In the genomic region with DNA sequence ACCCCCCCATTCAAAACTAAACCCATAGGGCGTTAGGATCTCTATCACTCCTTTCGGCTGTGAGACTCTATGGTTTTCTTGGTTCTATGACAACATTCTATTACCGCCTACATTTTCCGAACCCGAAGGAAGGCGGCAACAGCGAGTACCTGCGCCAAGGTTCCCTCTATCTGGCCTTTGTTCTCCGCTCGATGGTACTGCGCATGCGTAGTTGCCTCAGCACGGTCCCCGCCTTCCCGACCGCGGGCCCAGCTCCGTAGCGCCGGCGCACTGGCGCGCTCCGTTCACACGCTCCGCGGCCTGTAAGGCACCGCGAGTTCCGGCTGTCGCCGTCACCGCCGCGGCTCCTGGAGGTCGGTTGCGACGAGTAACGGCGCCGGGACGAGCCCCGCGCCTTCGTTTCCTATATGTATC, we compare ENCODE assay signal across 8 mouse cellular contexts. TPM values are rescaled to one million over a fixed set of nuclear protein-coding genes. Genes with fewer than 3 reads are reported as not detected.
DNase-seq lines count a peak whose midpoint lies in the region; ATAC-seq and TF ChIP-seq lines count a peak whose summit lies in the region.

TSS of gene Ylpm1 (plus strand) at position 239 of the 414 bp plus-strand sequence.

- peak within 1 kb of the TSS; percentile 84 for H3K4me2 ChIP-seq in CH12.LX (ENCODE audit: insufficient read depth, low read depth, poor library complexity, severe bottlenecking)
- peak within 1 kb of the TSS; percentile 96 for H3K4me2 ChIP-seq in forebrain, embryonic 11.5 days (ENCODE audit: low read depth, low read length, severe bottlenecking)
- peak within 1 kb of the TSS; percentile 99 for H3K4me2 ChIP-seq in heart, embryonic 16.5 days (ENCODE audit: low read depth, low read length)
- peak within 1 kb of the TSS; percentile 91 for H3K4me2 ChIP-seq in liver, embryonic 15.5 days
- H3K4me2 ChIP-seq in neural tube, embryonic 12.5 days (replicated peaks), result peak within 1 kb of the TSS; percentile 89

- H3K27me3 ChIP-seq in CH12.LX (replicated peaks), result no peaks in the 10 kb centered on the region
- no peaks in the 10 kb centered on the region for H3K27me3 ChIP-seq in forebrain, embryonic 11.5 days (ENCODE audit: control insufficient read depth, insufficient read depth, low read length)
- H3K27me3 ChIP-seq in heart, embryonic 16.5 days (ENCODE audit: control insufficient read depth, insufficient read depth, low read length), result no peaks in the 10 kb centered on the region
- H3K27me3 ChIP-seq in liver, embryonic 15.5 days, result 0 out of 2 replicates have a peak, but pooled peaks cover 5% of the 10 kb centered on the region
- H3K27me3 ChIP-seq in neural tube, embryonic 12.5 days (replicated peaks), result no peaks in the 10 kb centered on the region

- H3K4me1 ChIP-seq in CH12.LX (ENCODE audit: control insufficient read depth in 1 of 2, insufficient read depth in 2 of 2), result peaks cover 0 to 13% of the 10 kb centered on the region in 2 experiments; a peak in 2 of 4 replicates
- peaks cover 4% of the 10 kb centered on the region; the same call in 1 of the 2 replicates for H3K4me1 ChIP-seq in forebrain, embryonic 11.5 days (replicated peaks; ENCODE audit: control insufficient read depth, insufficient read depth, low read length)
- H3K4me1 ChIP-seq in heart, embryonic 16.5 days (ENCODE audit: control insufficient read depth, insufficient read depth, low read length), result peaks cover 23% of the 10 kb centered on the region
- H3K4me1 ChIP-seq in liver, embryonic 15.5 days (replicated peaks), result peaks cover 48% of the 10 kb centered on the region
- H3K4me1 ChIP-seq in neural tube, embryonic 12.5 days, result peaks cover 23% of the 10 kb centered on the region

- H3K9ac ChIP-seq in CH12.LX (ENCODE audit: insufficient read depth, low read depth), result peak within 1 kb of the TSS; percentile 87
- H3K9ac ChIP-seq in forebrain, embryonic 11.5 days (ENCODE audit: low read length), result peak within 1 kb of the TSS; percentile 99
- peak within 1 kb of the TSS; percentile 99 for H3K9ac ChIP-seq in heart, embryonic 16.5 days (ENCODE audit: low read length)
- peak within 1 kb of the TSS; percentile 94 for H3K9ac ChIP-seq in liver, embryonic 15.5 days
- peak within 1 kb of the TSS; percentile 97 for H3K9ac ChIP-seq in neural tube, embryonic 12.5 days

- peaks cover 3% of the 10 kb centered on the region for H3K9me3 ChIP-seq in CH12.LX (replicated peaks; ENCODE audit: low read length)
- no peaks in the 10 kb centered on the region for H3K9me3 ChIP-seq in forebrain, embryonic 11.5 days (ENCODE audit: control insufficient read depth, low read length)
- no peaks in the 10 kb centered on the region for H3K9me3 ChIP-seq in heart, embryonic 16.5 days (replicated peaks; ENCODE audit: control insufficient read depth, low read length)
- H3K9me3 ChIP-seq in liver, embryonic 15.5 days (replicated peaks), result no peaks in the 10 kb centered on the region
- no peaks in the 10 kb centered on the region for H3K9me3 ChIP-seq in neural tube, embryonic 12.5 days

- peaks cover 0 to 8% of the 10 kb centered on the region in 2 experiments for H3K36me3 ChIP-seq in CH12.LX (replicated peaks in 1 of 2; ENCODE audit: control insufficient read depth in 1 of 2, insufficient read depth in 1 of 2, low read length in 1 of 2)
- no peaks in the 10 kb centered on the region for H3K36me3 ChIP-seq in forebrain, embryonic 11.5 days (ENCODE audit: control insufficient read depth, insufficient read depth, low read length)
- no peaks in the 10 kb centered on the region for H3K36me3 ChIP-seq in heart, embryonic 16.5 days (ENCODE audit: control insufficient read depth, insufficient read depth)
- H3K36me3 ChIP-seq in liver, embryonic 15.5 days (replicated peaks), result peaks cover 8% of the 10 kb centered on the region; the same call in 1 of the 2 replicates
- no peaks in the 10 kb centered on the region for H3K36me3 ChIP-seq in neural tube, embryonic 12.5 days

- peak within 1 kb of the TSS; percentile 72 to 92 (median 91) for H3K4me3 ChIP-seq in CH12.LX (replicated peaks in 1 of 3; ENCODE audit: low read depth in 2 of 3, low read length in 2 of 3, poor library complexity in 1 of 3)
- H3K4me3 ChIP-seq in forebrain, embryonic 11.5 days (ENCODE audit: low read depth, low read length), result peak within 1 kb of the TSS; percentile 96
- H3K4me3 ChIP-seq in heart, embryonic 16.5 days (ENCODE audit: low read length), result peak within 1 kb of the TSS; percentile 98
- peak within 1 kb of the TSS; percentile 93 for H3K4me3 ChIP-seq in liver, embryonic 15.5 days (replicated peaks)
- peak within 1 kb of the TSS; percentile 91 for H3K4me3 ChIP-seq in neural tube, embryonic 12.5 days

- peaks cover 41% of the 10 kb centered on the region for H3K79me2 ChIP-seq in CH12.LX (replicated peaks; ENCODE audit: control insufficient read depth, extremely low read depth, insufficient read depth, poor library complexity, severe bottlenecking)

- peak; percentile 99 for DNase-seq in CH12.LX (ENCODE audit: extremely low read depth)
- peak; percentile 93 for DNase-seq in c-Kit-positive CD71-positive TER-119-negative erythroid progenitor cells, embryonic 14.5 days (ENCODE audit: low read depth)
- DNase-seq in forebrain, embryonic 11.5 days (ENCODE audit: low spot score), result peak; percentile 99
- DNase-seq in kidney, postnatal 36 days, result peak; percentile 97 to 98
- DNase-seq in telencephalon, adult 2 months (ENCODE audit: low read depth, low spot score), result peak; percentile 98

- TF ChIP-seq CTCF in CH12.LX (conservative IDR thresholded peaks at IDR 0.05 in 1 of 2, IDR thresholded peaks at IDR 0.05 in 1 of 2; ENCODE audit: low read depth in 2 of 2, low read length in 2 of 2), result peak in 1 of 2 experiments; percentile 74; a peak in 2 of 4 replicates

- no peak within 1 kb of the TSS for H3K27ac ChIP-seq in CH12.LX (ENCODE audit: insufficient read depth, low read depth)
- peak within 1 kb of the TSS; percentile 53; the same call in 1 of the 2 replicates for H3K27ac ChIP-seq in forebrain, embryonic 11.5 days (ENCODE audit: low read depth, low read length)
- H3K27ac ChIP-seq in heart, embryonic 16.5 days (ENCODE audit: low read length), result peak within 1 kb of the TSS; percentile 87
- peak within 1 kb of the TSS; percentile 89 for H3K27ac ChIP-seq in liver, embryonic 15.5 days (replicated peaks)
- H3K27ac ChIP-seq in neural tube, embryonic 12.5 days, result peak within 1 kb of the TSS; percentile 81

- peak; percentile 96 for ATAC-seq in forebrain, embryonic 11.5 days (replicated peaks; ENCODE audit: low FRiP score)
- ATAC-seq in heart, embryonic 16.5 days (replicated peaks; ENCODE audit: extremely low read depth, insufficient read depth, low FRiP score), result peak; percentile 97
- peak; percentile 97 for ATAC-seq in liver, embryonic 15.5 days (ENCODE audit: insufficient read depth)
- ATAC-seq in neural tube, embryonic 12.5 days (ENCODE audit: low FRiP score, low read depth), result peak; percentile 97

- no peak for TF ChIP-seq EP300 in CH12.LX (IDR thresholded peaks at IDR 0.05; ENCODE audit: low read length)

- TF ChIP-seq POLR2A in CH12.LX (IDR thresholded peaks at IDR 0.05; ENCODE audit: low read depth, low read length), result peak; percentile 94

- in situ Hi-C loops in CH12.LX (cut with MboI; ENCODE audit: low pct_ligation_motif_present, low pct_unique_long_range_greater_than_20kb, low sequenced_read_pairs), result loop anchor here (25.0 kb wide), 1 partner anchor 184 kb away; no protein-coding TSS in a partner anchor

- no peak for TF ChIP-seq RAD21 in CH12.LX (IDR thresholded peaks at IDR 0.05; ENCODE audit: low read depth, low read length)

- WGBS in forebrain, embryonic 11.5 days, result under 1% methylated on average over 45 of the region's 45 CpGs
- under 1% methylated on average over 45 of the region's 45 CpGs for WGBS in heart, embryonic 16.5 days
- under 1% methylated on average over 45 of the region's 45 CpGs for WGBS in liver, embryonic 15.5 days (ENCODE audit: insufficient replicate concordance)
- whole genome bisulfite sequencing in neural tube, embryonic 12.5 days, result under 1% methylated on average over 45 of the region's 45 CpGs

- dilution Hi-C loops in CH12.LX (cut with MboI; ENCODE audit: extremely low pct_ligation_motif_present, extremely low pct_unique_long_range_greater_than_20kb, low sequenced_read_pairs), result no loop called here

TF ChIP-seq in CH12.LX, 34 proteins besides CTCF, POLR2A, EP300 and RAD21 (continues in another document):
- TF ChIP-seq GABPA (IDR thresholded peaks at IDR 0.05; ENCODE audit: insufficient replicate concordance, low read depth, low read length), result peak; percentile 80
- TF ChIP-seq CHD1 (IDR thresholded peaks at IDR 0.05; ENCODE audit: low read depth, low read length), result no peak
- TF ChIP-seq HCFC1 (IDR thresholded peaks at IDR 0.05; ENCODE audit: low read depth, low read length), result peak; percentile 88
- no peak for TF ChIP-seq MYC (IDR thresholded peaks at IDR 0.05; ENCODE audit: low read depth, low read length)
- peak; percentile 36; the same call in 1 of the 2 replicates for TF ChIP-seq MXI1 (IDR thresholded peaks at IDR 0.05; ENCODE audit: low read depth, low read length)
- TF ChIP-seq TBP (conservative IDR thresholded peaks at IDR 0.05; ENCODE audit: low read depth, low read length), result peak; percentile 77; the same call in 1 of the 2 replicates
- no peak; the same call in 1 of the 2 replicates for TF ChIP-seq JUND (conservative IDR thresholded peaks at IDR 0.05; ENCODE audit: low read depth, low read length)
- TF ChIP-seq TCF12 (IDR thresholded peaks at IDR 0.05; ENCODE audit: low read depth, low read length), result peak; percentile 77
- TF ChIP-seq MEF2A (IDR thresholded peaks at IDR 0.05; ENCODE audit: borderline replicate concordance, low read depth, low read length), result no peak; the same call in none of the 2 replicates
- TF ChIP-seq E2F4 (IDR thresholded peaks at IDR 0.05; ENCODE audit: insufficient replicate concordance, low read depth, low read length), result 0 out of 2 replicates have a peak, but pooled peaks have one; percentile 56
- peak; percentile 22; the same call in 1 of the 2 replicates for TF ChIP-seq SIN3A (IDR thresholded peaks at IDR 0.05; ENCODE audit: low read length)
- TF ChIP-seq ZC3H11A (IDR thresholded peaks at IDR 0.05; ENCODE audit: low read depth, low read length), result no peak
- no peak for TF ChIP-seq UBTF (IDR thresholded peaks at IDR 0.05; ENCODE audit: low read depth, low read length)
- TF ChIP-seq ELF1 (IDR thresholded peaks at IDR 0.05; ENCODE audit: low read depth, low read length), result peak; percentile 71
- peak; percentile 50; the same call in 1 of the 2 replicates for TF ChIP-seq CHD2 (IDR thresholded peaks at IDR 0.05; ENCODE audit: low read length)

RNA-seq across cellular contexts. Expression of gene Ylpm1, which starts in this region (rescaled TPM):
- total RNA-seq in CH12.LX (2012; rRNA removed) (20.1 and 22.3 TPM in 2 replicates), CH12.LX (2014; rRNA removed) (19.3 and 20.7 TPM in 2 replicates)
- polyA plus RNA-seq in CH12.LX (2012; ENCODE audit: insufficient read length, low read depth), result 56.8 and 58.7 TPM in 2 replicates
- polyA plus RNA-seq in forebrain, embryonic 11.5 days (2014; fragmentation: Nextera tagmentation; extraction: Ambion mirVana), result 46.8 and 55.5 TPM in 2 replicates
- polyA plus RNA-seq in heart, embryonic 16.5 days (2015; fragmentation: Nextera tagmentation; extraction: Ambion mirVana), result 16.3 and 17.7 TPM in 2 replicates
- polyA plus RNA-seq in liver, embryonic 15.5 days (2015; fragmentation: Nextera tagmentation; extraction: Ambion mirVana), result 6.2 and 7.1 TPM in 2 replicates
- 36.8 and 40.1 TPM in 2 replicates for polyA plus RNA-seq in neural tube, embryonic 12.5 days (2016; fragmentation: Nextera tagmentation; extraction: Ambion mirVana)
